Mouse (Mus musculus) cerebellum, adult (tissue): Measurements from ENCODE around the gene Cnpy4.
A peak's percentile ranks its signal among the peaks of the same experiment; 100 is the strongest.

ENCODE experiments used
- ATAC-seq: cut with Nextera tagmentation; 2 replicates; pipeline ENCODE4 v1.9.2; 2017; ENCODE audit warnings: mild to moderate bottlenecking, moderate library complexity, mixed read lengths; ENCODE audit not compliant: insufficient number of reproducible peaks, low FRiP score, low TSS enrichment

Cnpy4 gene

DNA sequence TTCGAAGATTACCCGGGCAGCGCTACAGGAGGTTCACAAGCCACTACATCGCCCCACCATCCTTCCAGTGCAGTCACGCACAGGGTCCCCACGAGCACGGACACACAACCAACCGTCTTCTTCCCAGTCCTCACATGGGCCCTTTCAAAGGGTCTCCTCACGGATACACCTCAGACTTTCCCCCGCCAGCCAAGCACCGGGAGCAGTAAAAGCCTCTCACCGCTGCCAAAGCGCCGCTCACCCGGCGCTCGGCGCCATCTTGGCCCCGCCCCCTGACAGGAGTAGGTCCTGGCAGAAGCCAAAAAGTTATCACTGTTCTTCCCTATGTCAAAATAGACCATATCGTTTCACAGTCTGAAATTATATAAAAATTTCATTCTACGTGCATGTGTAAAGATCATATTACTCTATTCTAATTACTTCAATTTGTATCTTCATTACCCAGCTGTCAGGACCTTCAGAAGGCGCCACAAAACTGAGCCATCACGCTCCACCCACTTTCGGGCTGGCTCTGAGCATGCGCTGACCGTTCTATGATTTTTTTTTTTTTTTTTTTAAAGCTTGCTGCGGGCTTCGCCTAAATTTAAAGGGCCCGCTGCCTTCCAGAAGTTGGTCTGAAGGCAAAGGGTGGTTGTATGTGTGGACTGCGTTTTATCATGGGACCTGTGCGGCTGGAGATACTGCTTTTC lies at the start of gene Cnpy4, which contains the start of gene Taf6:
Gene Cnpy4, plus strand, starts transcription at position 536 of the 689 bp plus-strand sequence.
Gene Taf6, minus strand, starts transcription at position 502 of the 689 bp plus-strand sequence.
- peak; percentile 70; the same call in 1 of the 2 replicates for ATAC-seq

DNA sequence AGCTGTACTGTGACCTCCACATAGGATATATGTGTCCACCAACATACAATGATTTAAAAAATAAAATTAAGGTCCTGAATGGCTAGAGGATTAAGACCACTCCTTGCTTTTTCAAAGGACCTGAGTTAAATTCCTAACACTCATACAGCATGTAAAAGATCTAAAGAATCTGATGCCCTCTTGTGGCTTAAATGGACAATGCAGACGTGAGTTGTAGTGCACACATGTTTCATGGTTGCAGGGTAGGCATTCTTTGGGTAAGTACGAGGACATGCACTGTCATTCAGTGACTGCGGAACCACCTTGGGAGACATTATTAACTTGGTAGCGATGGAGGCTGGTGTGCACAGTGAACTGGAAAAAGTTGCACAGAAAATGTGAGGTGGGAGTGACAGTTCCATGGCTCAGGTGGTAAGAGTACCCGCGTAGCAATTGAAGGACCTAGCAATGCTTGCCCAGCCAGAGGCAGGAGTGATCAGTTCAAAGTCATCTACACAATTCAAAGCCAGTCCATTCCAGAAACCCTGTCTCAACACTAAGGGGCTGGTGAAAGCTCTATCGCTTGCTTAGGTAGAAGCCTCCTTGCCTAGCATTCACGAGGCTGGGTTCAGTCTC lies 49.2 kb upstream of the Cnpy4 start:
- no peak for ATAC-seq

DNA sequence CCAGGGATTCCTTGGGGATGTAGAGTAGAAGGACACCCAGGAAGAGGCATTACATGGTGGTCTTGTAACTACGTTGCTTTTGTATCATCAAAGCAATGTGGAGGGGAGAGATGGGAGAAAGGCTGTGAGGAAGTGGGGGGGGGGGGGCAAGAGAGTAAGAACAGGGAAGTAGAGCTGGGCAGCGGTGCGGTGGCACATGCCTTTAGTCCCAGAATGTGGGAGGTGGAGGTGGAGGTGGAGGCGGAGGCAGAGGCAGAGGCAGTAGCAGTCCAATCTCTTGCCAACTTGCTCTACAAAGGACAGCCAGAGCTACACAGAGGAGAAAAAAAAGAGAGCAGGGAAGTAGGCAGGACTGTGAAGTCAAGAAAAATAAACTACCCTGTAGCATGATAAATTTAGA lies 48.7 kb upstream of the Cnpy4 start:
- ATAC-seq = no peak

DNA sequence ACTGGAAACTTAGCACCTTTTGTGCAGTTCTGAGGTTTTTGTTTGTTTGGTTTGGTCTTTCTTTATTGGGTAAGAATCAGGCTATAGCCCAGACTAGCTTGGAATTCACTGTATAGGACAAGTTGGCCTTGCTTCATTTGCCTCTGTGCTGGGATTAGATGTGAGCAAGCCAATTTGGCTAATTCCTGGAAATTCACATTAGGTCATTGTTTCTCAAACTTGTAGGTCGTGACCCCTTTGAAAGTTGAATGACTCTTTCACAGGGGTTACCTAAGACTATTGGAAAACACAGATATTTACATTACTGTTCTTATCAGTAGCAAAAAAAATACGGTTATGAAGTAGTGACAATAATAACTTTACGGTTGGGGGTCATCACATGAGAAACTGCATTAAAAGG lies 32.9 kb upstream of the Cnpy4 start:
- ATAC-seq = no peak

DNA sequence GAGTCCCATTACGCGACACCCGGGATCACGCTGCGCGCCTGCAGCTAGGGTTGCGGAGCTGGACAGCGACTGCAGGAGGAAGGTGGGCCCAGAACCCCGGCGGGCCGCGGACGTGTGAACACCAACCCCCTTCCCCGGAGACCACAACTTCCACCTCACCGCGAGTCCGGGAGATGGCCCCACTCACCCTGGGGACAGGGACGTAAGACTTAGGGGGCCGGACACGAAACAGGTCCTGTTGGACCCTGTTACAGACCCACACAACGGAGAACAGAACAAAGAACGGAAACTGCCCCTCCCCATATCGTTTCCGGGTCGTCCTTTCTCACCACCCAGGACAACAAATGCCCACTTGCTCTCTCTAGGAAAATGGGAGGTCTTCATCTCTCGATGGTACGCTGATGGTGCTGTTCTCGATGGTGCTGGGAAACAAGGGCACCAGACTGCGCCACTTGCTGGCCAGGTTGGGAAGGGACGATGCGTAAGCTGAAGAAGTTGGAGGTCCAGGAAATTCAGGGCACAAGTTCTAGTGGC lies 31.8 kb upstream of the Cnpy4 start, which contains the start of gene Zfp113:
Gene Zfp113, minus strand, starts transcription at position 302 of the 534 bp plus-strand sequence.
- ATAC-seq = peak; percentile 98

DNA sequence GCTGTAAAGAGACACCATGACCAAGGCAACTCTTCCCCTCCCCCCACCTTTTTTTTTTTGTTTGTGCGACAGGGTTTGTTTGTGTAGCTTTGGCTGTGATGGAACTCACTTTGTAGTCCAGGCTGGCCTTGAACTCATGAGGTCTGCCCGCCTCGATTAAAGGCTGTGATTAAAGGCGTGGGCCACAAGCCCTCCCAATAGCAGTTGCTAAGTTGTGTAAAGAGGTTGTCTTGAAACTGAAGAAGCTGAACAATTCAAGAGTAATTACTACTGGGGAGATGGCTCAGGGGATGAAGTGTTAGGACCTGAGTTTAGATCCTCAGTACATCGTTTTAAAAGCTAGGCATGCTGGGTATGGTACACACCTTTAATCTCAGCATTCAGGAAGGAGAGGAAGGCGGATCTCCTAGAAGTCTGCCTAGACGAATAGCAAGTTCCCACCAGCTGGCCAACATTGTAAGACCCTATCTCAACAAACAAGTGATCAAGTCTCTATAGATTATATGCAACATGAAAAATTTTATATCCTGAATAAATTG lies 27.0 kb upstream of the Cnpy4 start:
- no peak for ATAC-seq

DNA sequence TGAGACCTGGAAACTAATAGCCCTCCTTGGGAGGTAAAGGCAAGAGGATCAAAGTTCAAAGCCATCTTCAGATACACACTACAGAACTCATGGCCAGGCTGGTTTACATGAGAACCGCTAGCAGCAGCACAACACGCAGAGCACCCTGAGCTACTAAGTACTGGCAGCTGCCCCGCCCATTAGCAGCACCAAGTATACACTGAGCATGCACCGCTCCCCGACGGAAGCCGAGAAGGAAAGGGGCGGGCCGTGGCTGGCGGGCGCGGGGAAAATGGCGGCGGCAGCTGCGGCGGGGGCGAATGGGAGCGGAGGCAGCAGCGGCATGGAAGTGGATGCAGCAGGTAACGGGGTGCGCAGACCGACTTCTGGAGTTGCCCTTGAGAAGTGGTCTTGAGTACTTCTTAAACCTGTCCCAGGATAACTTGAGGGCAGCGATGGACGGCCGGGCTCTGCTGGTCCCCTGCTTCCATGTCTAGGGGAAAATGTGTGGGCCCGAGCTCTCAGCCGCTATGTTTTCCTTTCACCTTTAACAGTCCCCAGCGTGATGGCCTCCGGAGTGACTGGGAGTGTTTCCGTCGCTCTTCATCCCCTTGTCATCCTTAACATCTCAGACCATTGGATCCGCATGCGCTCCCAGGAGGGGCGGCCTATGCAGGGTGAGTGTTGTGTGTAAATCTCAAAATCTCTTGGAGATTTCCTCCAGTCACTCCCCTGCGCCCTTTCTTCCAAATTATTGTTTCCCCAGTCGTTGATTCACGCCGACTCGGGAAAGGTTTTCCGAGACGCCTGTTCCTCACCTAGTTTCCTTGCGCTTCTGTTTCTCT lies 26.2 kb upstream of the Cnpy4 start, which contains the start of gene Cops6:
Gene Cops6, plus strand, starts transcription at position 230 of the 824 bp plus-strand sequence.
- ATAC-seq = peak; percentile 93

DNA sequence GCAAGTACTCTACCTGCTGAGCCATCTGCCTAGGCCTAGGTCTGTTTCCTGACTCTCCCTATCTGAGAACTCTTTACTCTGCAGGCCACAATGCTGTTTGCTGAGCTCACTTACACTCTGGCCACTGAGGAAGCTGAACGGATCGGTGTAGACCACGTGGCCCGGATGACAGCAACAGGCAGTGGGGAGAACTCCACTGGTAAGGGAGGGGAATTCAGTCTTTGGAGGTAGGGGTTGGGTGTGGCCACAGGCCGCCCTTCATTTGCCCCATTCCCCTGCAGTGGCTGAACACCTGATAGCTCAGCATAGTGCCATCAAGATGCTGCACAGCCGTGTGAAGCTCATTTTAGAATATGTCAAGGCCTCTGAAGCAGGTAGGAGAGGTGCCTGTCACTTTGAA lies 24.2 kb upstream of the Cnpy4 start:
- no peak for ATAC-seq

DNA sequence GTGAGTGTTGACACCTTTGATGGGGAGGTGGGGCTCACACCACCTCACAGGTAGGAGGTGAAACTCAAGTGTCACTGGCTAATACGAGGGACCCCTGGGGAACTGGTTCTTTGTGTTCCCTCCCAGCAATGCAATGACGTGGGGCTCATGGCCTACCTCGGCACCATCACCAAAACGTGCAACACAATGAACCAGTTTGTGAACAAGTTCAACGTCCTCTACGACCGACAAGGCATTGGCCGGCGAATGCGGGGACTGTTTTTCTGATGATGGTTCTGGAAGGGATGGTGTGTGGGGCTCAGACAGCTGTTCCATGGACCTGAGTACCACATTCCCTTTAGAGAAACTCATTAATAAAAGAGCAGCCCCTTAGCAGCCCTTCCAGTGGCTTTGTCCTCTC lies 23.7 kb upstream of the Cnpy4 start:
- no peak for ATAC-seq

DNA sequence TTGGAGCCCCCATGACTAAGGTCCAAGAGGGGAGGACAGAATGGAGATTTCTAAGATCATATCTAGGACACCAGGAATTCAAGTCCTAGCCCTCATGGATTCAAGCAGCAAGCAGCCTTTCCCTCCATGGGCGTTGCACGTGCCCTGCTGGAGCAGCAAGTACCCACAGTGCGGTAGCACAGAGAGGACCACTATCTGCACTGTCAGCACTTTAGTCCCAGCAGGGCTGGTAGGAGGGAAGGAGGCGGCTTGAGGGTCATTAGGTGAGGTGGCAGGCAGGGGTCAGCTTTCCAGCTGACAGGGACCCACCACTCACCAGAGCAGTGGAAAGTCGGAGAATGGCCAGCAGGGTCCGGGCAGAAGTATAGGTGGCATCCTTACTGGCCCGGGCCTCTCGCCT lies 21.7 kb upstream of the Cnpy4 start:
- no peak for ATAC-seq

DNA sequence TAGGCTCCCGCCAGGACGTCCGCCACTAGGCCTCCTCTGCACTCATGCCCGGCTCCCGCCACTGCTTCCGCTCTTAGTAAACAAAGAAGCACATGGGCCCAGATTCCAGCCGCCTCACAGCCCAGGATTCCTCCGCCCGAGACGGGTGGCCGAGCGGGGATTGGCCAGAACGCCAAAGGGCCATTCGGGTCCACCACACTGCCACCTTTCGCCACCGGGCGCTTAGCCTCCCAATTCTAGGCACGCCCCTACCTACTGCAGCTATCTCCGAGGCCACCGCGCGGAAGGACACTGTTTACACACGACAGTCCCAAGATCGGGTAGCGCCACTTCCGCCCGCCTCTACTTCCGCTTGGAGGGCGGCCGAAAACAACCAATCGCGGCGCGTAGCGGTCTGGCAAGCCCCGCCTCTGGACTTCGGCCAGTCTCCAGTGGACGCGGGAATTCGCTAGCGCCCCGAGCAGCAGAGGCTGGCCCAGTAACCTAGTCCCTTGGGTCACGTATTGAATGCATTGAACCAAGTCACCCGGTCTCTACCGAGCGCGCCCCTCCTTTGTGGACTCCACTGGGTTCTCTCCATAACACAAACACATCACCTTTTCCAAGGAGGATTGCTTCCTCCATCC lies 16.2 kb upstream of the Cnpy4 start:
- ATAC-seq = peak; percentile 80

DNA sequence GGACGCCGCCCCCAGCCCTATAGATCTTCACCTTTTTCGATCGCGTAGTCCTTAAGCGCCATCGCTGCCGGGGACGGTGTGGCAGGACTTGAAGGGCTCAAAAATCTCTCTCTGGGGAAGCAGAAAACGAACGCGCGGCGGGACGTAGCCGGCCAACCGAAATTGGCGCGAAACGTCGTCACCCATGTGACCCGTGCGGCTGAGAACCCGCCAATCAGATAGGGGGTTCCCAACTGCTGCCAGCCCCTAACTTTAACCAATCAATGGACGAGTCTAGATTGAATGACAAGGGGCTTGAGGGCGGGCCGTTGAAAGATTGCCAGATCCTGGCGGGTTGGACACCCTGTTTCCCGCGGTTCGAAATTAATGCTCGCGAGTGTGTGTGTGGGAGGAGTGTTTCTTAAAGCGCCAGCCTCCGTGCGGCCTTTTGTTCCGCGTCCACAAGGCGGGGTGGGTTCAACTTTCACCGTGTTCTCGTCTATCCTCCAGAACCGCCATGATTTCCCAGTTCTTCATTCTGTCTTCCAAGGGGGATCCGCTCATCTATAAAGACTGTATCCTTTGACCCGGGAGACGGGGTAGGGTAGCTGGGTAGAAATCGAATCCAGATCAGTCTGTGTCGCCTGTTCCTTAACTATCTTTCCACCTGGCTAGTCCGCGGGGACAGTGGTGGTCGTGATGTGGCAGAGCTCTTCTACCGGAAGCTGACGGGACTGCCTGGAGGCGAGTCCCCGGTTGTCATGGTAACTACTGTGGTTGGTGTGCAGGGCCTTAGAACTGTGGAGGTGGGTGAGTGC lies 15.4 kb upstream of the Cnpy4 start, which contains the start of the genes Ap4m1 and Mcm7:
Gene Ap4m1, plus strand, starts transcription at position 308 of the 797 bp plus-strand sequence.
Gene Mcm7, minus strand, starts transcription at position 728 of the 797 bp plus-strand sequence.
- ATAC-seq = peak; percentile 78

DNA sequence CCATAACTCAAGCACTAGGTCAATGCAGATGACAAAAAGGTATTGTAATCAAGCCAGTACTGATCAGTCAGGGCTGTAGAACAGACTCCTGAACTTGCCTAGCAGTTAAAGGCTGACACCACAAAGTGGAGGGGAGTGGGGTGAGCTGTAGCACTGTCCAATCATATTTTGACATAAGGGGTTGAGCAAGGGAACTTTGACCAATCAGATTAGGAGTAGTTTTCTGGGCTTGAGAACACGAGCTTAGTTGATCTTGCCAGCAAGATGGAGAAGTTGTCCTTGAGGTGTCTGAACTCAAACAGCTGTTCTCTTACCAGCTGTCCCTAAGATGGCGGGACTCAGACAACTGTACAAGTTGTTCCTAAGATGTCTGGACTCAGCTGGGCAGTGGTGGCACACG lies 14.1 kb upstream of the Cnpy4 start:
- no peak for ATAC-seq

DNA sequence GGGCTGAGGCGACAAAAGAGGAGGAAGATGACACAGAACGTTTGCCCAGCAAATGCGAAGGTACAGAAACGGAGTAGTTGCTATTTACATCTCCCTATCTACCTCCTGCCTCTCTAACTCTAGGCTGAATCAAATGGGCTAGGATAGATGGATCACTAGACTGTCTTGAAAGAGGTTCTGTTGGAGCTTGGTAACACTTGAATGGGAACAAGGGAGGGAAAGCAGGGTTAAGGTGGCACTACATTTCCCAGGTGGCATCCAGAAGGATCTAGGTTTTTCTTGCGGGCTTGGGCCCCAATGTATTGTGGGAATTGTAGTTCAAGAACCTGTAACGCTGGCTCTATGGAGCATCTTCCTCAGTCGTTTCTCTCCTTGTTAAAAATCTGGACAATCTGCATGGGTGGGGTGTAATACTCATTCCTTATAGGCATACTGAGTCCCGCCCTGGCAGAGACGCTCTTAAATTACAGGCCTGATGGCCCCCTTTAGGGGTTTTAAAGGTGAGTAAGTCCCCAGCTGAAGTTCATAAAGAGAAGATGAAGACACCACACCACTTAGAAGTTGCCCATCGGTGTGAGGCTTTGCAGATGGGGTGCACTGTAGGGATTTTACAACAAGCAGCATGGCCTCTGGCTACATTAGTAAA lies 499 bp downstream of the Cnpy4 start:
- peak; percentile 90 for ATAC-seq

DNA sequence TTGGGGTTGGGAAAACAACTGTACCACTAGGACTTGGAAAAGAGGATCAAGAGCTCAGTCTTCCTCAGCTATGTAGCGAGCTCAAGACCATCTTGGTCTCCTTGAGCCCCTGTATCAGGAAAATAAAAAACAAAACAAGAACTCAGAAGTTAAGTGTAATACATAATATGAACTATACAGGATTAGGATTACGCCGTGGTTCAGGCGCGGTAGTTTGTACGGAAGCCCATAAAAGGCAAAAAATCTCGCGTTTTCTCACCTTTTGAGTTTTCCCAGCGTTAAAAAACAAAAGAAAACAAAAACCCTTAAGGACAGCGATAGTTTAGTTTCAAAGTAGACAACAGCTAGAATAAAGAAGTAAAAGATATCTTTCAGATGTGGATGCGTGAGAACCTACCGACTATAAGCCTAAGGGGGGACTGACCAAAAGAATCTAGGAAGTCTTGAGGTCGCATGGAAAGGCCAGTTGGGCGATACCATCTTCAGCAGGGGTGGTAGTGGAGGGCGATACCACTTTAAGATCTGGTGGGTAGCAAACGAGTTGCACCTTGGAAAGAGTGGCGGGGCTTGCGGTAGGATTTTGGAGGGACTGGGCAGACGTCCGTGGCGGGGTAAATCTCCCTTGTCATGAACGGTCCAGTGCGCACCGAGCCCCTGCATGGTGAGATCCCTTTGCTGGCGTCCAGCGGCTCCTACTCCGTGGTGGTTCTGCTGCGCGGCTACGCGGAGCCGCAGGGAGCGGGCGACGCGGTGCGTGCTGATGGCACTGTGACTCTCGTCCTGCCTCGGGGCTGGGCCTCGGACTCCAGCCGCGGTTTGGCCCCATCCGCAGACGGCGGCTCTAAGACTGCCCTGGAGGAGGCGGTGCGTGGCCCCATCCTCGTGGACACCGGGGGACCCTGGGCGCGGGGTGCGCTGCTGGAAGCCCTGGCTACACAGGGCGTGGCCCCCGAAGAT lies 6.8 kb downstream of the Cnpy4 start, which contains the start of gene Mblac1:
Gene Mblac1, plus strand, starts transcription at position 544 of the 957 bp plus-strand sequence.
- ATAC-seq = peak; percentile 85

DNA sequence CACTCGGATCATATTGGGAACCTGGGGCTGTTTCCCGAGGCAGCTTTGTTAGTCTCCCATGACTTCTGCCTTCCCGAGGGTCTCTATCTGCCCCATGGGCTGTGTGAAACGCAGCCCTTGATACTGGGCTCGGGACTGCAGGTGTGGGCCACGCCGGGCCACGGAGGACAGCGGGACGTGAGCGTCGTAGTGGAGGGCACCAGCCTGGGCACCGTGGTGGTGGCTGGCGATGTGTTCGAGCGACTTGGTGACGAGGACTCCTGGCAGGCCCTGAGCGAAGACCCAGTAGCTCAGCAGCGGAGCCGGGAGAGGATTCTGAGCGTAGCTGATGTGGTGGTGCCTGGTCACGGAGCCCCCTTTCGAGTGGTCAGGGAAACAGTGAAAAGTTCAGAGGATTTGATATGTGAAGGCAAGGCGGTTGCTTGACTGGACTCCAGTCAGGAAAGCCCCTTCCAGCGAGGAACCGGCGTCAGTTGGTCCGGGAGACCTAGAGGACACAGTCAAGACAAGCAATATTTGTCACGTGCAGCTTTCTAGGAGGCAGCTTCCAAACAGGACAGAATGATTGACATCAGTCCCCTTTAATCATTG lies 7.6 kb downstream of the Cnpy4 start:
- peak; percentile 47; the same call in 1 of the 2 replicates for ATAC-seq

DNA sequence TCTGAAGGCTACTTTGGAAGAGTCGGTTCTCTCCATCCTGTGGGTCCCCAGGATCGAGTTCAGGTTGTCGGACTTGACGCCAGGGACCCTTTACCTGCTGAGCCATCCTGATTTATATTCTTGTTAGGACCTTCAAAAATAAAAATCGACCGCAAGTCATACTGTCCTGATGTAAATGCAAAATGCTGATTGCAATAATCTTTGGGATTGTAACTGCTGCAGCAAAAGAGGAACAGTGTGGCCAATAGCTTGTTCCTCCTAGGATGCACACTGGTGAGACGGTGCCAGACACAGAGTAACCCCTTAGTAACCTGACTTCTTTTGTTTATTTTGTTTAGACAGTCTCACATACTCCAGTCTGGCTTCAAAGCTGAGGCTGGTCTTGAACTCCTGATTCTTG lies 8.2 kb downstream of the Cnpy4 start:
- ATAC-seq = no peak
